Mouse (Mus musculus) hindbrain, embryonic 10.5 days (tissue): ENCODE measurements at regions not wholly inside any gene's neighbourhood (a gene's known extent, or its start where the extent isn't known, plus 50 kb on each side); places are given as distances from the start of the nearest gene placed in this dataset.

Experiments
- DNase-seq: peaks from one replicate; pipeline ENCODE4 v3.0.0-alpha.2; 2017; ENCODE audit warnings: low spot score
- H3K27ac ChIP-seq: fragments of 300-500 bp; sonication (generic); 2 replicates; pipeline ENCODE4 v1.5.1; 2016; ENCODE audit warnings: mild to moderate bottlenecking, moderate library complexity
- H3K27me3 ChIP-seq: fragments of 300-500 bp; sonication (generic); 2 replicates; pipeline ENCODE4 v1.6.1; 2016; ENCODE audit warnings: mild to moderate bottlenecking; ENCODE audit not compliant: poor library complexity, insufficient read depth, severe bottlenecking
- H3K36me3 ChIP-seq: fragments of 300-500 bp; sonication (generic); 2 replicates; pipeline ENCODE4 v1.6.1; 2016; ENCODE audit warnings: mild to moderate bottlenecking, moderate library complexity
- H3K4me1 ChIP-seq: fragments of 300-500 bp; sonication (generic); replicated peaks from 2 replicates; pipeline ENCODE4 v1.6.1; 2016; ENCODE audit warnings: mild to moderate bottlenecking
- H3K4me3 ChIP-seq: fragments of 300-500 bp; sonication (generic); 2 replicates; pipeline ENCODE4 v1.5.1; 2016; ENCODE audit warnings: mild to moderate bottlenecking, moderate library complexity
- H3K9me3 ChIP-seq: fragments of 300-500 bp; sonication (generic); 2 replicates; pipeline ENCODE4 v1.6.1; 2016; ENCODE audit warnings: mild to moderate bottlenecking, moderate library complexity
- WGBS: fragments of 180-500 bp; shearing (Covaris S2); methylation state at CpG from one replicate; pipeline ENCODE4 v1.1.7; 2016; 5-methylcytosine and 5-hydroxymethylcytosine counted together

DNA sequence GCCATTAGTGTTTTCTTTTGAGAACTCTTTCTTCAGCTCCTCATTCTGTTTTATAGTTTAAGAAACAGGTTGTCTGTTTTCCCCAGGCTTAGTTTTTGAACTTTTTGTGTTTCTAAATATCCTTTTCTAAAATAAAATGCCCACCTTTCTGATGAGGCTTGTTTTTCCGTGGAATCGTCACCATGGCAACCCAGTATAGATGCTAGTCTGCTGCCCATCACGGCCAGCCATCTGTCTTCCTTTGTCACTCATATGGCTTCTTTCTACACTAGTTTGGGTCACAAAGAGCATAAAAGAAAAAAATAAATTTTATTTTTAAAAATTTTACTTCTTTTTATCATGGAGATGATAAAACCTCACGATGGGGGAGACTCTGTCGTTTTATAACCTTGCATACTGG, 93.7 kb upstream of the Cox10 start:
- WGBS: 69% methylated on average over 5 of the region's 5 CpGs

DNA sequence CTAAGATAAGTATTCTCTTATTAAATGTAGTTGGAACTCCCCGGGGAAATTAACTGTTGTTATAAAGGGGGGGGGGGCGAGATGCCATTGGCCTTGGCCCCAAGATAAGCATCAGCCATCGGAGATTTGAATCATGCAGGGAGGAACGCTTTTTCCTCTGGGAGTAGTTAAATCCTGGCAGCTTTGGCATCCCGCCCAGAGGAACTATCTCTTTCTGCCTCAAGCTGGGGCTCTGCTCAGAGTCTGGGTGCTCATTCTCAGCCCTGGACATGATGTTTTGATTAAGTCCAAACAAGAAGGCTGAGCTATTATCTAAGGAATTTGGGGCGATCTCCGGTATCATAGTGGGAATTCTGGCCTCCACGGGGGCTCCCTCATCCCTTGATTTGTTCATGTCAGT, 89.4 kb upstream of the Cox10 start:
- no peaks in the 10 kb centered on the region for H3K9me3 ChIP-seq
- DNase-seq: no peak
- no peak overlapping the region for H3K4me3 ChIP-seq
- H3K27me3 ChIP-seq: no peaks in the 10 kb centered on the region
- H3K4me1 ChIP-seq: peaks cover 4% of the 10 kb centered on the region; the same call in 1 of the 2 replicates
- H3K27ac ChIP-seq: no peak overlapping the region
- H3K36me3 ChIP-seq: no peaks in the 10 kb centered on the region
- whole genome bisulfite sequencing: 72% methylated on average over 8 of the region's 8 CpGs

More for the DNA sequence above, 93.7 kb upstream of the Cox10 start:
- H3K4me1 ChIP-seq: peaks cover 4% of the 10 kb centered on the region; the same call in 1 of the 2 replicates
- H3K27me3 ChIP-seq: no peaks in the 10 kb centered on the region
- H3K36me3 ChIP-seq: no peaks in the 10 kb centered on the region
- H3K9me3 ChIP-seq: no peaks in the 10 kb centered on the region
- no peak overlapping the region for H3K4me3 ChIP-seq
- no peak for DNase-seq
- no peak overlapping the region for H3K27ac ChIP-seq

DNA sequence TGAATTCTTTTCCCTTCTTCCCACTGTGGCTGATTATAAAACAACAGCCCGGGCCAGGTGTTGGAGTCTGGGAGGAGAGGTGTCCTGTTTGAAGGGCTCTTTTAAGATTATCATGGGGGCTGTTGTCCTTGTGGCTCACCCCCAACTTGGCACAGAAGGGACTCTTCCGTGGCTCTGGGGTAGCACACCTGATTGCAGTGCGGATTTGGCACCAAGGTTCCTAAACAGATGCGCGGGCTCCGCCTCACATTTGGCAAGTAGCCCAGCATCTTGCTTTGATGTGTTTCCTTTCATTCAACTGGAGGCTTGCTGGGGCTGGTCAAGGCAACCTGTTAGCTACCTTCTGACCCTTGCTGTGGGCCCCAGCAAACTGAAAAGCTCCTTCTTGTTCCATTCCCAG, 85.5 kb upstream of the Cox10 start:
- no peak for DNase-seq
- H3K9me3 ChIP-seq: no peaks in the 10 kb centered on the region
- 86% methylated on average over 6 of the region's 6 CpGs for WGBS

DNA sequence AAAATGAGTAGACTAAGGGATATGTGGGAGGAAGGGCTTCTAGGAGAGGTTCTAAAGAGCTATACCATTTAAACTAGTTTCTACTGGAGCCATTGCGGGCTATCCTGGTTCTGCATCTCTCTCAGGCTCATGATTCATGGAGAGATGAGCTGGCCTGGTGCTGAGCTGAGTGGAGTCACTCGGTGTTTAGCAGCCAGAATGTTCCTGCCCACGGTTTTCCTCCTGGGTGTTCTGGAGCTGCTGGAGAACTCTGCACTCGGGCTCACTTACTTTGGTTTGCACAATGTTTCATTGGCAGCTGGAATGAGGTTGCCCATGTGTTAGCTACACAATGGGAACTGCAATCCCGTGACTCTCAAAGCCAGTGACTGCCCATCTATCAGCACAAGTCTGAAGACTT, 79.0 kb upstream of the Cox10 start:
- no peak overlapping the region for H3K27ac ChIP-seq
- no peaks in the 10 kb centered on the region for H3K9me3 ChIP-seq
- no peak for DNase-seq
- H3K27me3 ChIP-seq: no peaks in the 10 kb centered on the region
- H3K36me3 ChIP-seq: no peaks in the 10 kb centered on the region
- WGBS: 89% methylated on average over 5 of the region's 5 CpGs
- H3K4me1 ChIP-seq: no peaks in the 10 kb centered on the region
- H3K4me3 ChIP-seq: no peak overlapping the region

More for the DNA sequence above, 85.5 kb upstream of the Cox10 start:
- Histone ChIP-seq H3K4me1 (no peaks in the 10 kb centered on the region), H3K27me3 (no peaks in the 10 kb centered on the region), H3K27ac (no peak overlapping the region), H3K36me3 (no peaks in the 10 kb centered on the region), H3K4me3 (no peak overlapping the region)

DNA sequence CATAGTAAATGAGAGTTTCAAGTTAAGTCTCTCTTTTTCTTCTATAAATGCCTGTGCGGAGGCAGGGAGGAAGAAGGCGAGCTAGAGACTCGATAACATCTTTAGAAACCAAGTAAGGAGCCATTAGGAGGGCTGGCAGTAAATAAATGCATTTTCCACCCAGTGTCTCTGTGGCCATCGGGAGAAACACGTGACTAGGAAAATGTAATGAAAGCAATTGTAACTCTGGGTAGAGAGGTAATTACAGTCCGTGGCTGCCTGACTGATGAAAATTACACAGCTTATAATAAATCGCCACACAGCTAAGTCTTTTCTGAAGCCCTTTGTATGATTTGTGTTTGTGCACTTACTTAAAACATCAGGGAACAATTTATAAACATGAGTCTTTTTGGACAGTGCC, 77.4 kb upstream of the Cox10 start:
- DNase-seq: no peak
- WGBS: 92% methylated on average over 7 of the region's 7 CpGs
- Histone ChIP-seq H3K27me3 (no peaks in the 10 kb centered on the region), H3K4me3 (no peak overlapping the region), H3K27ac (no peak overlapping the region), H3K36me3 (no peaks in the 10 kb centered on the region), H3K4me1 (no peaks in the 10 kb centered on the region), H3K9me3 (no peaks in the 10 kb centered on the region)

DNA sequence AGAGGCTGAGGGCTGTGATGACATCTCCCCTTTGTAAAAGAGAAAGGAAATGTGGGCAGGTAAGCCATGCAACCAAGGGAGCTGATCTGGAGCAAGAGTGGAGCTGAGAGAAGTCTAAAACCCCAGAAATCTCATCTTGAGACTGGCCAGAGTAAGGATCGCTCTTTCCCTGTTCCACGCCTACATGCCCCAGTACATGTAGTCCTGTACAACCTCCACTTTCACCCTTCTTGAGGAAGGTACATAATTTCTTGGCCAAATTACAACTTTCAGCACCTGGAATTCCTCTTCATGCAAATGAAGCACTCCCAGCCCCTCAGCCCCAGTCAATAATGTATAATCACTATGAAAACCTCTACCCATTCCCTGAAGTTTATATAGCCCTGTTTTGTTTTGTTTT, 60.2 kb upstream of the Cox10 start:
- DNase-seq: no peak
- 100% methylated on average over 2 of the region's 2 CpGs for WGBS

DNA sequence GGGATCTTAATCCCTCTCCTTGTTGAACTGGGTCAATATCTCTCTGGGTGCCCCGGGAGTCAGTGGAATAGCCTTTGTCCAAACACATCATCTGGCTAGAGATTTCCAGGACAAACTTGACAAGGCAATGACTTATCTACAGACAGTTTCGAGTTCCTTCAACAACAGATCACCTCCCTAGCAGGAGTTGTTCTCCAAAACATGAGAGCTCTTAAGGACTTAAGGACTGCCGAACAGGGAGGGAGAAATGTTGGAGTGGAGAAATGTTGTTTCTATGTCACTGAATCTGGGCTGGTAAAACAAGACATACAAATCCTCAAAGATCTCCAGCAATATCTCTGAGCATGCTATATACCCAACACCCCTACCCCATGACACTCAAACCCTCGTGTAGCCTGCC, 59.7 kb upstream of the Cox10 start:
- Histone ChIP-seq H3K4me1 (peaks cover 9% of the 10 kb centered on the region), H3K9me3 (no peaks in the 10 kb centered on the region), H3K27ac (no peak overlapping the region), H3K27me3 (no peaks in the 10 kb centered on the region), H3K36me3 (no peaks in the 10 kb centered on the region), H3K4me3 (no peak overlapping the region)
- WGBS: 80% methylated on average over 4 of the region's 4 CpGs
- no peak for DNase-seq

More for the DNA sequence above, 60.2 kb upstream of the Cox10 start:
- Histone ChIP-seq H3K36me3 (no peaks in the 10 kb centered on the region), H3K27ac (no peak overlapping the region), H3K27me3 (no peaks in the 10 kb centered on the region), H3K9me3 (no peaks in the 10 kb centered on the region), H3K4me1 (peaks cover 9% of the 10 kb centered on the region), H3K4me3 (no peak overlapping the region)

DNA sequence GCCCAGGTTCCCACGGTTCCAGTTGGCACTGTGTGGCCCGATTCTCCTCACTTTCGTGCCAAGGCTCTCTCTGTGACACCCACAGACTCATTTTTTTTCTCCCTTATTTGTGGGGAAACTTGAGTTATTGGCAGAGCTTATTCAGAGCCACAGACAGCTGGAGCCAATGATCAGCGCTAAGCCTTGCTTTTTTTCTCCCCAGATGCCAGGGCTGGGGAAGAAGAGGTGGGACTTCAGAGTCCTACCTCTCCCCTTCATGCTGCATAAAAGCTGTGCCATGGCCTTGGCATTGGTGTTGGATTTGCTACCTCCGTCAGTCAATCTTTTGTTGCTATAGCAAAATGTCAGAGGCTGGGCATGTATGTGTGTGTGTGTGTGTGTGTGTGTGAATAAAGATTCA, 56.5 kb upstream of the Cox10 start:
- no peak for DNase-seq
- no peak overlapping the region for H3K27ac ChIP-seq

DNA sequence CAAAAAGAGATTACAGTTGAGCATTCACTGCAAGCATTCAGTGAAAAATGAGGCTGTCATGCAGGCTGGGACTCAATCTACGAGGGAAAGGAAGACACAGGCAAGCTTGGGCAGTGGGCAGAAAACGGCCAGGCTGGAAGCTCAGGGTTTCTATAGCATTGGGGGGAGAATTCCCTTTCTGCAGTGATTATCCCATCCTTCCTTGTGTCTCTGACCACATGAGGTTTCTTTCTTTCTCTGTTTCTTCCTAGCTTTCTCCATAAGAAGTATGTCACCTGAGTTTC, 56.0 kb upstream of the Cox10 start:
- H3K4me1 ChIP-seq: peaks cover 9% of the 10 kb centered on the region
- 88% methylated on average over 2 of the region's 2 CpGs for WGBS
- H3K4me3 ChIP-seq: no peak overlapping the region
- no peaks in the 10 kb centered on the region for H3K36me3 ChIP-seq
- H3K27me3 ChIP-seq: no peaks in the 10 kb centered on the region
- H3K9me3 ChIP-seq: no peaks in the 10 kb centered on the region
- DNase-seq: no peak
- no peak overlapping the region for H3K27ac ChIP-seq

More for the DNA sequence above, 56.5 kb upstream of the Cox10 start:
- Histone ChIP-seq H3K36me3 (no peaks in the 10 kb centered on the region), H3K9me3 (no peaks in the 10 kb centered on the region), H3K4me1 (peaks cover 9% of the 10 kb centered on the region), H3K4me3 (no peak overlapping the region), H3K27me3 (no peaks in the 10 kb centered on the region)
- 92% methylated on average over 5 of the region's 5 CpGs for WGBS

DNA sequence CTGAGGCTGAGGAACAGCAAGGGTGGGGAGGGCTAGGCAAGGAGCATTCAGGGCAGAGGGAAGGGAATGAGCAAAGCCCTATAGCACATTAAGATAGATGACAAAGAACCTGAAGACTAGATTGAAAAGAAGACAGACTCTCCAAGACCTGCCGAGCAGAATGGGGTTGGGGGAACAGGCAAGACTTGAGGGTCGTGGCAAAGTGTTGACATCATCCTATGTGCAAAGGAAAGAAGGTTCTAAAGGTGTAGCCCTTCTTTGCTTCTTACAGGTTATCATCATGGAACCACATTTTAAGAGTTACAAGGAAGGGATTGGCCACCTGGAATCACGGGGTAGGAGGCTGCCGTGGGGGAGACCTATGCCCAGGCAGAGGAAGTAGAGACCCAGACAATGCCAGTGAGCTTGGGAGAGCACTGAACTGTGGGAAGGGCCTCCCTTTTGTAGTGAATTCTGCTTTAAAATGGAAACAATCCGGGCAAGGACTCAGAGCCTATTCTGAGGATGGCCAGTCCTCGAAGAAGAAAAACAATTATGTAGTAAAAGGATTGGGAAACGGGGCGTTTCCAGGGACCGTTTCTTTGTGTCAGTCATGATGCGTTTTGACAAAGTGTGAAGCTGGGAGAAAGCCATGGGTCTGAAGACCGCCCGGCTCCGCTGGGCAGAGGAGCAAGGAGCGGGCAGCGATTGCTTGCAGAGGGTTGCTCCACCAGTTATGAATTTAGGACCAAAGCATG, 55.5 kb upstream of the Cox10 start:
- no peaks in the 10 kb centered on the region for H3K9me3 ChIP-seq
- WGBS: 62% methylated on average over 15 of the region's 15 CpGs
- DNase-seq: no peak
- no peak overlapping the region for H3K4me3 ChIP-seq
- no peak overlapping the region; the same call in 1 of the 2 replicates for H3K27ac ChIP-seq
- H3K4me1 ChIP-seq: peaks cover 9% of the 10 kb centered on the region
- no peaks in the 10 kb centered on the region for H3K36me3 ChIP-seq
- no peaks in the 10 kb centered on the region for H3K27me3 ChIP-seq
